ENCODE assay signal across 8 mouse cellular contexts in genomic region chr2:34642351-34642750, GRCm38 (mm10).
DNase-seq lines count a peak whose midpoint lies in the region; ATAC-seq and TF ChIP-seq lines count a peak whose summit lies in the region.
"Had no signal": no experiment of that assay in that cellular context is flagged by ENCODE, and none has a peak within 500 bp of the region (broad histone marks: within the 10 kb centered on the region; RNA-seq: fewer than 3 reads in every experiment).

No protein-coding gene starts in this region.

- H3K36me3 ChIP-seq in lung, embryonic 14.5 days (ENCODE audit: insufficient read depth): no peaks in the 10 kb centered on the region

- H3K9ac ChIP-seq in lung, embryonic 14.5 days: no peak overlapping the region

- WGBS in lung, embryonic 14.5 days: 42% methylated on average over 2 of the region's 2 CpGs
- WGBS in bone marrow, adult 2 months: 56% methylated on average over 2 of the region's 2 CpGs

- no peaks in the 10 kb centered on the region; the same call in 1 of the 2 replicates for H3K4me1 ChIP-seq in lung, embryonic 14.5 days (ENCODE audit: insufficient read depth)
- H3K4me1 ChIP-seq in bone marrow, adult 2 months (ENCODE audit: control insufficient read depth, insufficient read depth, low read length): no peaks in the 10 kb centered on the region; the same call in 1 of the 2 replicates

- peak; percentile 56 for TF ChIP-seq CTCF in lung, embryonic 14.5 days (IDR thresholded peaks at IDR 0.05; ENCODE audit: low read depth)
- TF ChIP-seq CTCF in bone marrow, adult 2 months (IDR thresholded peaks at IDR 0.05; ENCODE audit: control insufficient read depth, insufficient read depth, low read length): peak; percentile 85

- H3K4me3 ChIP-seq in lung, embryonic 14.5 days (ENCODE audit: low read depth, low read length): no peak overlapping the region
- no peak overlapping the region for H3K4me3 ChIP-seq in bone marrow, adult 2 months (replicated peaks; ENCODE audit: control insufficient read depth, low read depth, low read length)
- H3K4me3 ChIP-seq: myocyte had no signal

- TF ChIP-seq POLR2A in bone marrow, adult 2 months (IDR thresholded peaks at IDR 0.05; ENCODE audit: borderline replicate concordance, control insufficient read depth, low read depth, low read length): no peak

- H3K9me3 ChIP-seq in lung, embryonic 14.5 days (ENCODE audit: low read depth, low read length): no peaks in the 10 kb centered on the region

- ATAC-seq in lung, embryonic 14.5 days (ENCODE audit: insufficient read depth): no peak

- intact Hi-C loops in left cerebral cortex, postnatal 4 days (cut with DNase I): loop anchor here (5.0 to 10.0 kb wide), 3 partner anchors 270 to 898 kb away; partner anchors contain the start of gene Pbx3

- no peak overlapping the region for H3K4me2 ChIP-seq in lung, embryonic 14.5 days

- peak; percentile 55 for DNase-seq in lung, embryonic 14.5 days
- no peak for DNase-seq in lung, postnatal 25 days (ENCODE audit: low spot score)
- peak; percentile 40 to 48 for DNase-seq in lung, postnatal 4 days
- peak; percentile 75 for DNase-seq in thymus, postnatal 14 days
- no peak for DNase-seq in left cerebral cortex, postnatal 4 days
- DNase-seq in adrenal gland, adult 2 months: no peak

- no peaks in the 10 kb centered on the region for H3K27me3 ChIP-seq in lung, embryonic 14.5 days (ENCODE audit: insufficient read depth, low read length)

- no peak overlapping the region for H3K27ac ChIP-seq in lung, embryonic 14.5 days (ENCODE audit: low read depth)
- no peak overlapping the region for H3K27ac ChIP-seq in bone marrow, adult 2 months (ENCODE audit: control insufficient read depth, insufficient read depth, low read depth, low read length, poor library complexity)

Comparison
In these comparisons a context has a peak if more than half of its experiments do, and no peak if none do; other contexts are left out.
1. DNase-seq: peak in lung, embryonic 14.5 days (single experiment), lung, postnatal 4 days (2 of 2) and thymus, postnatal 14 days (single experiment); none in lung, postnatal 25 days (single experiment), left cerebral cortex, postnatal 4 days (single experiment) and adrenal gland, adult 2 months (single experiment).